Mouse (Mus musculus) embryonic stem cell, embryonic (primary cell): ENCODE measurements around the gene Ankrd44.

Experiments
- CTCF ChIA-PET, 4 experiments: fragments of 300-600 bp in 2 of 4; fragments of 350-600 bp in 2 of 4; sonication (Branson Sonifier 250); formaldehyde crosslinking; loops; one replicate each; lab custom pipeline; 2022; ENCODE audit warnings: inconsistent platforms in 2 of 4; lab: Charles Lee
- POLR2A ChIA-PET, 4 experiments: fragments of 300-600 bp in 2 of 4; fragments of 350-600 bp in 2 of 4; sonication (Branson Sonifier 250); formaldehyde crosslinking; loops; one replicate each; lab custom pipeline; 2022; ENCODE audit warnings: antibody characterized with exemption in 4 of 4, inconsistent platforms in 1 of 4; lab: Charles Lee

The Ankrd44 gene

GRCm38 (mm10) chr1:54597594-54598217 lies 328.5 kb downstream of the Ankrd44 start:
- ChIA-PET CTCF (no interaction called here), POLR2A (no interaction called here)

- CTCF ChIA-PET, result no interaction called here
- POLR2A ChIA-PET, result no interaction called here
These were observed 330.0 kb downstream of the Ankrd44 start for GRCm38 (mm10) chr1:54596151-54596550.
